9 mouse cellular contexts compared by ENCODE assay signal in genomic region chr7:137468174-137468573, GRCm38 (mm10). TPM values are rescaled to one million over a fixed set of nuclear protein-coding genes. Genes with fewer than 3 reads are reported as not detected.
DNase-seq lines count a peak whose midpoint lies in the region; ATAC-seq and TF ChIP-seq lines count a peak whose summit lies in the region.
"Had no signal": no experiment of that assay in that cellular context is flagged by ENCODE, and none has a peak within 500 bp of the region (broad histone marks: within the 10 kb centered on the region; RNA-seq: fewer than 3 reads in every experiment).

No protein-coding gene starts in this region.

- peak; percentile 51 for DNase-seq in kidney, adult 2 months
- DNase-seq in G1E (ENCODE audit: low spot score), result no peak
- DNase-seq in c-Kit-positive CD71-negative TER-119-negative erythroid progenitor cells, embryonic 14.5 days (ENCODE audit: low read depth), result peak; percentile 6
- DNase-seq in heart, postnatal 36 days, result peak; percentile 25 to 47
- DNase-seq in left cerebral cortex, adult 2 months (ENCODE audit: extremely low spot score in 1 of 2, low spot score in 2 of 2), result peak; percentile 44 to 57
- DNase-seq in retina, postnatal 7 days (ENCODE audit: low read depth, low spot score), result peak; percentile 28

- ATAC-seq in kidney, embryonic 15.5 days (replicated peaks; ENCODE audit: low FRiP score), result no peak
- ATAC-seq in G1E (ENCODE audit: extremely low read depth, insufficient number of reproducible peaks, low FRiP score, poor library complexity, severe bottlenecking), result peak; percentile 45; the same call in 1 of the 2 replicates
- ATAC-seq in midbrain, embryonic 16.5 days, result no peak

- H3K9me3 ChIP-seq in kidney, embryonic 15.5 days (replicated peaks), result no peaks in the 10 kb centered on the region
- H3K9me3 ChIP-seq in G1E (replicated peaks), result no peaks in the 10 kb centered on the region
- no peaks in the 10 kb centered on the region for H3K9me3 ChIP-seq in midbrain, embryonic 16.5 days (replicated peaks; ENCODE audit: control insufficient read depth, low read length, poor library complexity, severe bottlenecking)

- TF ChIP-seq CTCF in kidney, adult 2 months (conservative IDR thresholded peaks at IDR 0.05; ENCODE audit: insufficient read depth, insufficient read length, low read depth, low read length), result peak; percentile 79
- 0 out of 2 replicates have a peak, but pooled peaks have one; percentile 11 for TF ChIP-seq CTCF in G1E (IDR thresholded peaks at IDR 0.05; ENCODE audit: low read depth, low read length)
- TF ChIP-seq CTCF in left cerebral cortex, adult 2 months (IDR thresholded peaks at IDR 0.05), result peak; percentile 71

- WGBS in kidney, adult 2 months, result 76% methylated on average over 4 of the region's 4 CpGs
- WGBS in kidney, embryonic 15.5 days, result 83% methylated on average over 4 of the region's 4 CpGs
- 67% methylated on average over 4 of the region's 4 CpGs for WGBS in midbrain, embryonic 16.5 days

- TF ChIP-seq POLR2A in kidney, adult 2 months (IDR thresholded peaks at IDR 0.05; ENCODE audit: low read depth, low read length), result no peak

- H3K9ac ChIP-seq in kidney, embryonic 15.5 days, result no peak overlapping the region
- no peak overlapping the region for H3K9ac ChIP-seq in midbrain, embryonic 16.5 days (ENCODE audit: low read depth, low read length)

- H3K4me1 ChIP-seq in kidney, adult 2 months (ENCODE audit: control insufficient read depth, insufficient read depth, low read length), result no peaks in the 10 kb centered on the region
- H3K4me1 ChIP-seq in kidney, embryonic 15.5 days, result no peaks in the 10 kb centered on the region
- H3K4me1 ChIP-seq in G1E (ENCODE audit: insufficient read depth, low read depth, low read length), result no peaks in the 10 kb centered on the region
- H3K4me1 ChIP-seq in midbrain, embryonic 16.5 days (ENCODE audit: control insufficient read depth, insufficient read depth, low read length), result no peaks in the 10 kb centered on the region

- no peak overlapping the region for H3K4me3 ChIP-seq in kidney, adult 2 months (ENCODE audit: insufficient read depth, low read depth, low read length)
- H3K4me3 ChIP-seq in kidney, embryonic 15.5 days (replicated peaks), result no peak overlapping the region
- H3K4me3 ChIP-seq in G1E (ENCODE audit: low read depth, low read length), result no peak overlapping the region
- H3K4me3 ChIP-seq in left cerebral cortex, adult 2 months, result no peak overlapping the region
- no peak overlapping the region for H3K4me3 ChIP-seq in midbrain, embryonic 16.5 days (ENCODE audit: low read depth, low read length)
- H3K4me3 ChIP-seq: erythroblast, embryonic 14.5 days had no signal

- peaks cover 5% of the 10 kb centered on the region for H3K36me3 ChIP-seq in kidney, adult 2 months (ENCODE audit: control insufficient read depth, insufficient read depth, low read length)
- H3K36me3 ChIP-seq in kidney, embryonic 15.5 days, result peaks cover 69% of the 10 kb centered on the region
- H3K36me3 ChIP-seq in G1E (replicated peaks), result peaks cover 68% of the 10 kb centered on the region
- H3K36me3 ChIP-seq in midbrain, embryonic 16.5 days (ENCODE audit: control insufficient read depth, insufficient read depth, low read length), result peaks cover 16% of the 10 kb centered on the region

- no peak overlapping the region for H3K4me2 ChIP-seq in kidney, embryonic 15.5 days
- H3K4me2 ChIP-seq in midbrain, embryonic 16.5 days (ENCODE audit: low read length), result no peak overlapping the region

- H3K27ac ChIP-seq in kidney, adult 2 months (ENCODE audit: insufficient read depth, low read depth, low read length), result no peak overlapping the region
- H3K27ac ChIP-seq in kidney, embryonic 15.5 days, result no peak overlapping the region
- H3K27ac ChIP-seq in left cerebral cortex, adult 2 months, result no peak overlapping the region
- no peak overlapping the region for H3K27ac ChIP-seq in midbrain, embryonic 16.5 days (ENCODE audit: low read length)

- intact Hi-C loops in heart, postnatal 36 days (cut with DNase I), result no loop called here
- intact Hi-C loops in left cerebral cortex, adult 2 months (cut with DNase I), result no loop called here

- no peaks in the 10 kb centered on the region for H3K27me3 ChIP-seq in kidney, adult 2 months (replicated peaks; ENCODE audit: control insufficient read depth, insufficient read depth, low read length)
- no peaks in the 10 kb centered on the region for H3K27me3 ChIP-seq in kidney, embryonic 15.5 days
- no peaks in the 10 kb centered on the region for H3K27me3 ChIP-seq in G1E (ENCODE audit: insufficient read depth, low read length)
- H3K27me3 ChIP-seq in midbrain, embryonic 16.5 days (ENCODE audit: control insufficient read depth, insufficient read depth, low read depth, low read length), result no peaks in the 10 kb centered on the region

RNA-seq across cellular contexts. Expression of gene Glrx3, which starts 30.8 kb away (rescaled TPM):
- polyA plus RNA-seq in kidney, adult 2 months (2012; rRNA removed), result 91.3 and 101 TPM in 2 replicates
- 251 and 262 TPM in 2 replicates for polyA plus RNA-seq in kidney, embryonic 15.5 days (2015; fragmentation: Nextera tagmentation; extraction: Ambion mirVana)
- total RNA-seq in G1E (2014; fragmentation: Nextera tagmentation), result 113 and 120 TPM in 2 replicates
- total RNA-seq in G1E (2017), result 171 and 187 TPM in 2 replicates
- polyA plus RNA-seq in G1E (2012), result 240 and 252 TPM in 2 replicates
- total RNA-seq in heart, postnatal 36 days (2021), result 100 to 1,000 TPM; 140 to 143 TPM
- 10 to 100 TPM; 97.6 to 99.2 TPM for total RNA-seq in left cerebral cortex, adult 2 months (2021)
- 248 and 254 TPM in 2 replicates for polyA plus RNA-seq in midbrain, embryonic 16.5 days (2015; fragmentation: Nextera tagmentation; extraction: Ambion mirVana)

RNA-seq across cellular contexts. Expression of gene 9430038I01Rik, which starts 57.6 kb away (rescaled TPM):
- 6.5 and 7.1 TPM in 2 replicates for polyA plus RNA-seq in kidney, adult 2 months (2012; rRNA removed)
- 23.4 and 25.9 TPM in 2 replicates for polyA plus RNA-seq in kidney, embryonic 15.5 days (2015; fragmentation: Nextera tagmentation; extraction: Ambion mirVana)
- 2.7 and 6.7 TPM in 2 replicates for total RNA-seq in G1E (2014; fragmentation: Nextera tagmentation)
- 15.7 and 18.3 TPM in 2 replicates for total RNA-seq in G1E (2017)
- 13.0 and 16.9 TPM in 2 replicates for polyA plus RNA-seq in G1E (2012)
- 10 to 100 TPM in 1 of 2 experiments, 1 to 10 TPM in 1; 7.9 to 11.0 TPM for total RNA-seq in heart, postnatal 36 days (2021)
- total RNA-seq in left cerebral cortex, adult 2 months (2021), result 1 to 10 TPM; 3.9 to 4.3 TPM
- polyA plus RNA-seq in midbrain, embryonic 16.5 days (2015; fragmentation: Nextera tagmentation; extraction: Ambion mirVana), result 10.0 and 13.0 TPM in 2 replicates

Comparison
In these comparisons a context has a peak if more than half of its experiments do, and no peak if none do; other contexts are left out.
1. CTCF ChIP-seq: peak in every context shown above with its lines; median percentile 79 in kidney, adult 2 months; 71 in left cerebral cortex, adult 2 months; 11 in G1E.